Mouse (Mus musculus) embryonic fibroblast, embryonic 13.5 days (primary cell): ENCODE data around the gene Ubqln5.

Source experiments
- CTCF ChIP-seq: IDR thresholded peaks from 2 replicates; pipeline ENCODE4 v1.5.1; 2011; ENCODE audit warnings: mild to moderate bottlenecking, control low read depth, low read length, moderate library complexity, borderline replicate concordance; ENCODE audit not compliant: insufficient read depth
- POLR2A ChIP-seq: IDR thresholded peaks from 2 replicates; pipeline ENCODE4 v1.6.1; 2011; ENCODE audit warnings: low read depth, mild to moderate bottlenecking, control low read depth, low read length, moderate library complexity

DNA sequence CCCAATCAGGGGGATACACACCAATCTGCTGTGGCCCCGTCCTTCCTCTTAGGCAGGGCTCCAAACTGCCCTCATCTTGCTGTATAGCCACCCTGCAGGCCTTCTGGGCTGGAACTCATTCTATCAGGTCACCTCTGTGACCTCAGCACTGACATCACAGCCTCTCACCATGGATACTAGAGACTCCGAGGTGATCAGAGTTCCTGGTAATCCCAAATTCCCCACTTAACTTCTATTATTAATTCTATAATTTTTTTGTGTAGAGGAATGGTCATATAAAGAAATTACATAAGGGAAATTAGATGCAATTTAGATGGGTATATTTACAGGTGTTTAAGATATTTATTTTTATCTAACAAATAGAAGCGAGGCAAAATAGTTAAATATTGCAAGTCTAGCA lies 13.6 kb upstream of the Ubqln5 start, which contains the start of gene Ubqln3:
- TF ChIP-seq CTCF: no peak
- no peak for TF ChIP-seq POLR2A
